Mouse (Mus musculus): ENCODE data around the gene Tm6sf1.

The Tm6sf1 gene

DNA sequence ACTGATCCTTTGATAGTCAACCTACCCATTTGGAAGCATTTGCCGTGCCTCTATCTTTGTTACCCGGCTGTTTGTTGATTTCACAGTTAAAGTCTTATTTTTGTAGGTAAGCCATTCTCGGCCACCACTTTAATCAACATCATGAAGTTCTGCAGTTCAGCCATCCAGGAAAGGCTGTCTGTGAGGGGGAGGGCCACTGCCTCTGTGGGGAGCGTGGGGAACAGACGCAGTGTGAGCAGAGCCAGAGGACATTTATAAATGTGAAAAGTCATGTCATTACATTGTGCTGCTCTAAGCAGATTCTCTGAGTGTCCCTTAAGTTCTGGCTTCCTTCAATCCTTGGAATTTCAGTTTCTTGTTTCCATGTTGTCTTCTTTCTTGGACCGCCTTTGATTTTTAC, 8.6 kb upstream of the Tm6sf1 start:
- DNase-seq (ENCODE audit: low spot score in 2 of 2), result no peak

DNA sequence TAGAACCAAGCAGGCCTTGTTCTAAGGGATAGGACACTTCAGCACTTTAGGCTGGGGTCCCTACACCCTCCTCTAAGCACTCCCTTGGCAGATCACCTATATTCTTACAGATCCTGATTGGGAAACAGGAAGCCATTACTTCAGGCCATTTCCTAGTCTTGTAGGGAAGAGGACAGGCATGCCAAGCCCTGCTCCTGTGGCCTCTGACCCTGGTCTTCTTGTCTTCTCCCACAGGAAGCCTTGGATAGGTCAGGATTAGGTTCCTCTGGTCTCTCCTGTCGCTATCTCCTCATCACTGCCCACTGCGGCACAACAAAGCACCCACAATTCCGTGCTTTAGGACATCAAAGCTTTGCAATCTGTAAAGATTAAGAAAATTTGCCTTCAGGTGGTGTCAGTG, 7.1 kb upstream of the Tm6sf1 start:
- DNase-seq (ENCODE audit: low spot score in 2 of 2), result no peak

DNA sequence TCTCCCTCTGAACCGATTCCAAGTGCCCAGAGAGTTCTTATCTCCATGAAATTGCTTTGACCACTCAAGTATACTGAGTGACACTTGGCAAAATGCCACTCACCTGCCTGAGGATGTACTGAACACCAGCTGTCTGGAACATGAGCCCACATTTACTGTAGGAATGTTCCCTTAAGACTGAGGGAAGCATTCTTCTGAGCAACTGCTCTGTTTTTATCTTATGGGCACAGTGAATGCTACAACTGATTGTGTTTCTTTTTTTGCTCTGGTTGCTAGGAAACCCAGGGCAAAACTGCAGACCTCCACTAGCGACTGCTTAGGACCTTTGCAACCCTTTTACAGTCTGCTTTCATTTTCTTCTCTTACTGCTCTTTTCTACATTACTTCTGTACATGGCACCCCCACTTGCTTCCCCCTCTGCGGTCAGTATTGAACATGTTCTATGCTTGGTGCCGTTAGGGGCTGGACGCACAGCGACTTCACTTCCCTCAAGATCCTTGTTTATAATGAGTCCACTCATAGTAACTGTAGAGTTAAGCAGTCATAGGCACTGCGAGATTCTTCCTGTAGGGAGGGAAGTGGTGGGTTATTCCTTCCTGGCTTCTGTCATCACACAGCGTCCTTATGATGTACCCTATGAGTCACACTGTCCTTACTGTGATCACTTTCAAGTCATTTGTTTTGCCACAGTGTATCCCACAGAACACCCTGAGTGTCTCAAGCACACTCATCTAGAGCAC, 4.1 kb upstream of the Tm6sf1 start:
- DNase-seq (ENCODE audit: low spot score in 2 of 2), result no peak

DNA sequence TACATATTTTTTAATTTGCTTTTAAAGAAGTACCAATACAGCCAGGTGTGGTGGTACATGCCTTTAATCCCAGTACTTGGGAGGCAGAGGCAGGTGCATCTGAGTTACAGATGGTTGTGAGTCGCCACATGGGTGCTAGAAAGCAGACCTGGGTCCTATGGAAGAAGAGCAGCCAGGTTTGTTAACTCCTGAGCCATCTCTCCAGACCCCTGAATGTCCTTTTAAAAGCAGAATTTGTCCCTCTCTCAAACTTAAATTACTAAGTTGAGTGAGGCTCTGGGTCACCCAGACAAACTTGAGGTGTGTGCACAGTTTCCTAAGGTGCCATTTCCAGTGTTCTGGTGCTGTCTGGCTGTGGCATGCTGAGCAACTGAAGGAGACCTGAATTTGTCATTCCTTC, 3.1 kb upstream of the Tm6sf1 start, which contains the start of gene Gm10160:
Gm10160 (minus strand) TSS at position 101 of the 400 bp plus-strand sequence.
- no peak for DNase-seq (ENCODE audit: low spot score in 2 of 2)

GRCm38 (mm10) chr7:81856221-81856620, 2.6 kb upstream of the Tm6sf1 start:
- DNase-seq (ENCODE audit: low spot score in 2 of 2), result no peak

DNA sequence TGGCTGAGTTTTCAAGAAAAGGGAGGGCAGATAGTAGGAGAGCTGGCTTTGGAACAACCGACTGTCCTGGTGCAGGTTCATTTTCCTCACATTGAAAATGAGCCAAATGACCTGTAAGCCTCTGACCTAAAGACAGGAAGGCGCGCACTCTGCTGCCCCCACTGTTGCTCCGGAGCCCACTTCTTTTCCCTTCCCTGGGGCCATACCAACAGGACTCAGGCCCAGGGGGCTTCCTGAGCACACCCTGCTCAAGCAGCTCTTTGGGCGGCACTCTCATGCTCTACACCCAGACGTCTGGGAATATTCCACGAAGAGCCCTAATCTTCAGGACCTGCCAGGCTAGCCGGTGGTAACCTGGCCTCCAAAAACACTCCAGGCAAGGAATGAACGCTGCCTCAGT, 565 bp upstream of the Tm6sf1 start:
- DNase-seq (ENCODE audit: low spot score in 2 of 2), result no peak

DNA sequence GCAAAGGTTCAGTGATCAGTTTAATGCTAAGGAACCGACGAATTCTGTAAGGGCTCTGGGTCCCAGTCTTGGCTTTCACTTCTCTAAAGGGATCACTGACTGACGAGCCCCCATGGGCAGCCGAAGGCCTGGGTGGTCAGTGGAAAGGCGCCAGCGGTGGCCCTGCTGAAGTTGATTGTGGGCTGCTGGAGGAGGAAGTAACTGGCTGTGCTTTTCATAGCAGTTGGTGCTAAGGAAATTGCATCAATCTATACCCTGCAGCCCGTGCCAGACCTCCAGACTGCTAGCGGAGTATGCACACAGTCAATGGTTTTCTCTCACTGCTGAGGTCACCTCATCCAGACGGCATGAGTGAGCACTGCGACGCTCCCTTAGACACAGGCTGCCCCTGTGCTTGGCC, 1.3 kb downstream of the Tm6sf1 start:
- no peak for DNase-seq (ENCODE audit: low spot score in 2 of 2)

GRCm38 (mm10) chr7:81860996-81861395, 2.2 kb downstream of the Tm6sf1 start:
- no peak for DNase-seq (ENCODE audit: low spot score in 2 of 2)

GRCm38 (mm10) chr7:81861461-81861860, 2.7 kb downstream of the Tm6sf1 start:
- no peak for DNase-seq (ENCODE audit: low spot score in 2 of 2)

DNA sequence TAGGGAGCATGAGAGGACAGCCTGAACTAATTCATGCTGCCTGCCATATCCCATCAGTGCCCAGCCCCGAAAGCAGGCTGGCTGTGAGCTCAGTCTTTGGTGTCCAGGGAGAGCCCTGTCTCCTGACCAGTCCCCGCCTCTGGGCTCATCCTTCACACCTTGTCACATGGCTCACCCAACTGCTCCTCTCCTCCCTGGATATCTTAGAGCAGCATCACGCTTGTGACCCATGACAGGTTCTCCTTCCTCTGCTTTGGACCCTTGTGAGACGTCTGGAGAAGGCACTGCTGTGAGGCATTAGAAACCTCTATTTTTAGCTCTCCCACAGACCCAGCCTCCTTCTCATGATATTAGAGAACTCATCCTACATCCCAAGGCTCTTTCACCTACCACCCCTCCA, 3.1 kb downstream of the Tm6sf1 start:
- no peak for DNase-seq (ENCODE audit: low spot score in 2 of 2)

- DNase-seq (ENCODE audit: low spot score in 2 of 2), result no peak
Measured at GRCm38 (mm10) chr7:81862587-81863583, 4.1 kb downstream of the Tm6sf1 start.

- no peak for DNase-seq (ENCODE audit: low spot score in 2 of 2)
Measured at GRCm38 (mm10) chr7:81864552-81864951, 5.8 kb downstream of the Tm6sf1 start.

GRCm38 (mm10) chr7:81865937-81866336, 7.1 kb downstream of the Tm6sf1 start:
- DNase-seq (ENCODE audit: low spot score in 2 of 2), result no peak

DNA sequence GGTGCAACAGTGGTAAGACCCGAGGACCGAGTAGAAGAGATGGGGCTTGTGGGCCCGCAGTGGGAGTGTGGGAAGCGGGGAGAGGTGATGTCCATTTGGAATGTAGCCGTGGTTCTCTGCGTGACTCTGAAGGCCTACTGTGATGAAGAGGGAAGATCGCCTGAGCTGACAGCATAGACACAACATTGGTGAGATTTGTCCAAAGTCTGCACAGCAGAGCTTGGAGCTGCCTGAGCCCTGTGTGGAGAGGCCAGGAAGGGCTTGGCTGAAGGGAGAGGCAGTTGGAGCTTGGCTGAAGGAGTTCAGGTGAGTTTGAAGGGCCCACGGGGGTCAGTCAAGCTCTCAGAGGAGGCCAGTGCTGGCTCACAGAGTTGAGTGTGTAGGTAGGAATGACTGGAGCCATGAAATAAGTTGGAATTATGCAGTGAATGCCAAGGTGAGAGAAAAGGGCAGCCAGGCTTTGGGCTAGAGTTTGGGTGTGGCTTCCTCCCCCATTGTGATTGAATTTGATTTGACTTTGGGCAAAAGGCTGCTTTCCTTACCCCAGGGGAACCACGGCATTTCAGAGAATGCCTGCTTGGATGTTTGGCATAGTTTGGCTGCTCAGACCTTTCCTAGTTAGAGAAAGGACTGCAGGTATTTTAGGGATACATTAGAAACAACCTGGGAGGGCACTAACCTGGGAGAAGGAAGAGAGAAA, 8.6 kb downstream of the Tm6sf1 start:
- DNase-seq (ENCODE audit: low spot score in 2 of 2), result no peak

- DNase-seq (ENCODE audit: low spot score in 2 of 2), result peak in 1 of 2 experiments; percentile 71
Measured at GRCm38 (mm10) chr7:81868158-81868557, 9.4 kb downstream of the Tm6sf1 start.

DNA sequence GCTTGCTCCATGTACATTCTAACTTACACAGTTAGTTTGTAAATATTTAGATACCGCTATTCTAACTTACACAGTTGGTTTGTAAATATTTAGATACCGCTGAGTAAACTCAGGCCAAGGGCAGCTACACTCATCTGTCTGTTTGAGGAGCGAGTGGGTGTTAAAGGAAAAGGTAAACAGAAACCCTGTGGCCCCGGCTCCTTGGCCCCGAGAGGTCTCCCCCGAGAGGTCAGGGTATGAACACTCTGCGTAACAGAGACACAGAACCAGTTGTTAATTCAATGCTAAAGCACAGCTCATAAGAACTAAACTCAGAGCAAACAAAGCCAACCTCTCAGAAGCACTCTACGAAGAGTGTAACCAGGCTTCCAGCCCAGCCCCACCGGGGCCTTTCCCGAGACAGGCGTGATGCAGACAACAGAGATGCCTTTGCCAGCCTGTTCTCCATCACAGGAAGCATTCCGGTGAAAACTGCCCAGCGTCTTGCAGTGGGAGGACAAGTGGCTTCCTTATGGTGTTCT, 13.8 kb downstream of the Tm6sf1 start:
- no peak for DNase-seq (ENCODE audit: low spot score in 2 of 2)

DNA sequence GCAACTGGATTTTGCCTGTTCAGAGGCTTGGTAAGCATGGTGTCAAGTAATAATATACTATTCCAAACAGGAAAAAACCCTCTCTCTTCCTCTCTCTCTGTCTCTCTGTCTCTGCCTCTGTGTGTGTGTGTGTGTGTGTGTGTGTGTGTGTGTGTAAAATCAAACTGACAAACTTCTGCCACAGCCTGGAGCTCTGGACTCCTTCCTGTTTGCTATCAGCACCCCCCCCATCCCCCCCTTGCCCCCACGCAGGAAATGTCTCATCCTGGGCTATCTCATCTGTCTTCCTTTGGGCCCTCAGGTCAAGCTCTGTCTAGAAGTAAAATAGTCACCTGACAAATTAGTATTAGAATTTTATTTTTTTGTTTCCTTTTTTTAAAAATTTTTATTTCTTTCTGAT, 15.0 kb downstream of the Tm6sf1 start:
- DNase-seq (ENCODE audit: low spot score in 2 of 2), result no peak

DNA sequence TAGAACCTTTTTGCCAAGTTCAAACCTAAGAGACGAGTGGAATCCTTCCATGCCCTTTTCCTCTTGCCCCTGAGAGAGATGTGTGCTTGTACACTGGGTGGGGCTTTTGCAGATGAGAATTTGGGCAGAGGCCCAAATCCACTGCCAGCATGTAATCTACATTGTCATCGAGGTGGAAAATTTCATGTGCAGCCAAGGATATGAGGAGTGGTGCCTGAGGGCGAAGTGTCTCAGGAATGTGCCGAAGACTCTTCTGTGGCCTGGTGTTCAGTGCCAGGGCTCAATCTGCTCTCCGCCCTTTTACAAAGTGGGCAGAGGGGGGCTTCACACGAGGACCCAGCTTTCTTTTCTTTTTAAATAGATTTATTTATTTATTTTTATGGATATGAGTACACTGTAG, 15.8 kb downstream of the Tm6sf1 start:
- DNase-seq (ENCODE audit: low spot score in 2 of 2), result no peak

GRCm38 (mm10) chr7:81875372-81875771, 16.6 kb downstream of the Tm6sf1 start:
- DNase-seq (ENCODE audit: low spot score in 2 of 2), result no peak

DNA sequence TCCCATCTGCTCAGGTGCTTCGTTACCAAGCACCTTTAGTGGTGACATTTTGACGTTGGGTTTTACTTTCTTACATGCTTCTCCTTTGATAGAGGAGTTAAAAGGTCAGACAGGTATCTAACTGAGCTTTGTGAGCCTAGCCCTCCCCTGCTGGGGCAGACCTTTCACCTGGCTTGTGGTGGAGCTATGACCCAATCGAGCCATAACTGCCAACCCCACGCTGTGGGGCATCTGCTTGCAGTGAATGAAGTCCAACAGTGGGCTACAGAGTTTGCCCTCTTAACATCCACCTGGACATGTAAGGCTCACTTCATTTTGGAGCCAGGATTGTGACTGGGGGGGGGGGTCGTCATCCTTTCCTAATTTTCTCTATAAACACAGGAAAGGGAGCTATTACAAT, 21.5 kb downstream of the Tm6sf1 start:
- no peak for DNase-seq (ENCODE audit: low spot score in 2 of 2)

DNA sequence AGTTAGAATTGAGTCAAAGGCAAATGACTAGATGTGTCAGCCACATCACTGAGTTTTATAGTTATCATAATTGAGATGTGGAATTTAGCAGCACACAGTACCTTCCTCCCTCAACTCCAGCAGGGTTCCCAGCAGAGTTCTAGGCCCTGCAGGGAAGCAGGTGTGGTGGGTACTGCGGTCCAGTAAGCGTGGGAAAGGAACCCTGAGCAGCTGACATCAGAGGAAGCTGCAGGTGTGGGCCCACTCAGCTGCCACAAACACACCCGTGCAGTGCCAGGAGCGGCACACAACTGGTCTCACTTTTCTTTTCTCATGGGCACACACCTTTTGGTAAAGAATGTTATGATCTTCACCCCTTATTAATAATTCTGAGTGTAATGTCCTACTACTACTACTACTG, 22.0 kb downstream of the Tm6sf1 start:
- DNase-seq (ENCODE audit: low spot score in 2 of 2), result no peak

DNA sequence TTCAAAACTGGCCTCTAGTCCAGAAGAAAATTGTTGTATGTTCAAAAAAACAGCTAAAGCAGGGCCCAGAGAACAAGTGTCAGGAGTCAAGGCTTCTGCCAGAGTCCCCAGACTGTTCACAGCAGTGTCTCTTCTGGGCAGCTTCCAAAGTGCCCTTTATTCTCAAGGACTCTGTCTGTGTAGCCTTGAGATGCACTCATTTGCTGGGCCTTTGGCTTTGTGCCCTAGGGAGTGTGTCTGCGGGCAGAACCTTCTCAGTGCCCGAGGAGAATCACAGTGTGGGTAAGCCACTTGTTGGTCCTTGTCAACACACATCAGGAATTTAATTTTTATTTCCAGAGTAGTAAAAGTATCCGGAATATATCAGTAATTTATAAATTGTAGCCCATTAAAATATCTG, 22.8 kb downstream of the Tm6sf1 start:
- DNase-seq (ENCODE audit: low spot score in 2 of 2), result no peak
